Comparison of ENCODE assay signal across 7 mouse cellular contexts in genomic region chr17:5493809-5494208, GRCm38 (mm10). TPM values are rescaled to one million over a fixed set of nuclear protein-coding genes. Genes with fewer than 3 reads are reported as not detected.
A peak's percentile ranks its signal among the peaks of the same experiment; 100 is the strongest.
DNase-seq lines count a peak whose midpoint lies in the region; ATAC-seq and TF ChIP-seq lines count a peak whose summit lies in the region.

No protein-coding gene starts in this region.

- H3K9me3 ChIP-seq in E14TG2a.4 (ENCODE audit: low read length), result no peaks in the 10 kb centered on the region
- no peaks in the 10 kb centered on the region for H3K9me3 ChIP-seq in heart, postnatal 0 days (replicated peaks; ENCODE audit: control insufficient read depth, low read length)
- no peaks in the 10 kb centered on the region for H3K9me3 ChIP-seq in limb, embryonic 13.5 days
- H3K9me3 ChIP-seq in neural tube, embryonic 15.5 days (replicated peaks), result no peaks in the 10 kb centered on the region

- ATAC-seq in heart, postnatal 0 days (ENCODE audit: insufficient read depth, low read depth), result no peak
- ATAC-seq in limb, embryonic 13.5 days (ENCODE audit: low FRiP score, low read depth), result no peak
- ATAC-seq in neural tube, embryonic 15.5 days (ENCODE audit: low FRiP score), result no peak

- no peak overlapping the region for H3K27ac ChIP-seq in heart, postnatal 0 days (ENCODE audit: low read depth)
- no peak overlapping the region for H3K27ac ChIP-seq in limb, embryonic 13.5 days
- no peak overlapping the region for H3K27ac ChIP-seq in neural tube, embryonic 15.5 days (replicated peaks)

- peak; percentile 30 for DNase-seq in T-cell, adult 2 months (ENCODE audit: low spot score)
- DNase-seq in heart, postnatal 0 days (ENCODE audit: low spot score), result no peak
- DNase-seq in right cerebral cortex, adult 2 months (ENCODE audit: low spot score in 2 of 2), result no peak
- no peak for DNase-seq in gastrocnemius, postnatal 25 days

- no peaks in the 10 kb centered on the region for H3K36me3 ChIP-seq in E14TG2a.4 (ENCODE audit: insufficient read depth, low read length)
- no peaks in the 10 kb centered on the region for H3K36me3 ChIP-seq in heart, postnatal 0 days (replicated peaks; ENCODE audit: control insufficient read depth, insufficient read depth, low read length)
- no peaks in the 10 kb centered on the region for H3K36me3 ChIP-seq in limb, embryonic 13.5 days
- H3K36me3 ChIP-seq in neural tube, embryonic 15.5 days, result no peaks in the 10 kb centered on the region

- WGBS in heart, postnatal 0 days, result 35% methylated on average over 4 of the region's 4 CpGs
- WGBS in limb, embryonic 13.5 days, result 26% methylated on average over 4 of the region's 4 CpGs
- WGBS in neural tube, embryonic 15.5 days, result 25% methylated on average over 4 of the region's 4 CpGs

- peak overlapping the region; percentile 58; the same call in 1 of the 2 replicates for H3K9ac ChIP-seq in heart, postnatal 0 days (replicated peaks; ENCODE audit: low read depth, low read length)
- peak overlapping the region; percentile 77; the same call in 1 of the 2 replicates for H3K9ac ChIP-seq in limb, embryonic 13.5 days
- H3K9ac ChIP-seq in neural tube, embryonic 15.5 days (replicated peaks), result peak overlapping the region; percentile 69

- no peak for TF ChIP-seq EP300 in heart, postnatal 0 days (IDR thresholded peaks at IDR 0.05; ENCODE audit: low read depth)

- H3K4me2 ChIP-seq in heart, postnatal 0 days (ENCODE audit: low read depth, low read length), result peak overlapping the region; percentile 86
- peak overlapping the region; percentile 99 for H3K4me2 ChIP-seq in limb, embryonic 13.5 days (replicated peaks)
- H3K4me2 ChIP-seq in neural tube, embryonic 15.5 days, result peak overlapping the region; percentile 77

- no peak for TF ChIP-seq CTCF in E14TG2a.4 (conservative IDR thresholded peaks at IDR 0.05; ENCODE audit: low read length)
- no peak for TF ChIP-seq CTCF in heart, postnatal 0 days (IDR thresholded peaks at IDR 0.05; ENCODE audit: low read depth)

- H3K4me3 ChIP-seq in E14TG2a.4 (replicated peaks; ENCODE audit: low read length), result peak overlapping the region; percentile 91
- H3K4me3 ChIP-seq in heart, postnatal 0 days (ENCODE audit: low read depth, low read length), result peak overlapping the region; percentile 62
- H3K4me3 ChIP-seq in limb, embryonic 13.5 days, result peak overlapping the region; percentile 73
- peak overlapping the region; percentile 70 for H3K4me3 ChIP-seq in neural tube, embryonic 15.5 days (replicated peaks)

- peaks cover 62% of the 10 kb centered on the region for H3K27me3 ChIP-seq in E14TG2a.4 (ENCODE audit: insufficient read depth, low read length)
- H3K27me3 ChIP-seq in heart, postnatal 0 days (ENCODE audit: control insufficient read depth, insufficient read depth, low read length), result 0 out of 2 replicates have a peak, but pooled peaks cover 14% of the 10 kb centered on the region
- peaks cover 31% of the 10 kb centered on the region for H3K27me3 ChIP-seq in limb, embryonic 13.5 days
- H3K27me3 ChIP-seq in neural tube, embryonic 15.5 days (replicated peaks), result no peaks in the 10 kb centered on the region

- H3K4me1 ChIP-seq in E14TG2a.4 (replicated peaks; ENCODE audit: low read depth, low read length), result peaks cover 29% of the 10 kb centered on the region
- H3K4me1 ChIP-seq in heart, postnatal 0 days (ENCODE audit: control insufficient read depth, insufficient read depth), result peaks cover 6% of the 10 kb centered on the region; the same call in 1 of the 2 replicates
- H3K4me1 ChIP-seq in limb, embryonic 13.5 days, result peaks cover 12% of the 10 kb centered on the region
- H3K4me1 ChIP-seq in neural tube, embryonic 15.5 days, result peaks cover 38% of the 10 kb centered on the region

RNA-seq across cellular contexts. Expression of gene Zdhhc14, which starts 1.5 kb away (rescaled TPM):
- 4.3 and 5.2 TPM in 2 replicates for total RNA-seq in heart, postnatal 0 days (2014; rRNA removed; ENCODE audit: low replicate concordance)
- 0.74 and 0.93 TPM in 2 replicates for polyA plus RNA-seq in heart, postnatal 0 days (2015; fragmentation: Nextera tagmentation; extraction: Ambion mirVana)
- 2.7 and 2.9 TPM in 2 replicates for polyA plus RNA-seq in limb, embryonic 13.5 days (2015; fragmentation: Nextera tagmentation; extraction: Ambion mirVana)
- 11.3 and 13.4 TPM in 2 replicates for polyA plus RNA-seq in neural tube, embryonic 15.5 days (2015; fragmentation: Nextera tagmentation; extraction: Ambion mirVana)
- 1 to 10 TPM; 2.8 to 3.1 TPM for total RNA-seq in gastrocnemius, postnatal 25 days (2021)

RNA-seq across cellular contexts. Expression of gene Tmem242, which starts 53.8 kb away (rescaled TPM):
- total RNA-seq in heart, postnatal 0 days (2014; rRNA removed; ENCODE audit: low replicate concordance), result 81.7 and 106 TPM in 2 replicates
- 150 and 160 TPM in 2 replicates for polyA plus RNA-seq in heart, postnatal 0 days (2015; fragmentation: Nextera tagmentation; extraction: Ambion mirVana)
- polyA plus RNA-seq in limb, embryonic 13.5 days (2015; fragmentation: Nextera tagmentation; extraction: Ambion mirVana), result 135 and 136 TPM in 2 replicates
- polyA plus RNA-seq in neural tube, embryonic 15.5 days (2015; fragmentation: Nextera tagmentation; extraction: Ambion mirVana), result 112 and 114 TPM in 2 replicates
- total RNA-seq in gastrocnemius, postnatal 25 days (2021), result 100 to 1,000 TPM; 139 to 141 TPM
